Mouse (Mus musculus) midbrain, embryonic 10.5 days (tissue): ENCODE data around the gene Ttc39a. TPM values are rescaled to one million over a fixed set of nuclear protein-coding genes. Genes with fewer than 3 reads are reported as not detected.

ENCODE experiments used
- DNase-seq: peaks from one replicate; pipeline ENCODE4 v3.0.0-alpha.2; 2017; ENCODE audit warnings: low spot score
- H3K27ac ChIP-seq: fragments of 300-500 bp; sonication (generic); replicated peaks from 2 replicates; pipeline ENCODE4 v1.5.1; 2016; ENCODE audit warnings: mild to moderate bottlenecking
- H3K27me3 ChIP-seq: fragments of 300-500 bp; sonication (generic); 2 replicates; pipeline ENCODE4 v1.6.1; 2016; ENCODE audit warnings: low read depth, mild to moderate bottlenecking; ENCODE audit not compliant: poor library complexity, severe bottlenecking
- H3K36me3 ChIP-seq: fragments of 300-500 bp; sonication (generic); 2 replicates; pipeline ENCODE4 v1.6.1; 2016; ENCODE audit warnings: mild to moderate bottlenecking, moderate library complexity
- H3K4me1 ChIP-seq: fragments of 300-500 bp; sonication (generic); 2 replicates; pipeline ENCODE4 v1.6.1; 2016
- H3K4me3 ChIP-seq: fragments of 300-500 bp; sonication (generic); 2 replicates; pipeline ENCODE4 v1.5.1; 2016; ENCODE audit warnings: mild to moderate bottlenecking, moderate library complexity
- H3K9me3 ChIP-seq: fragments of 300-500 bp; sonication (generic); replicated peaks from 2 replicates; pipeline ENCODE4 v1.6.1; 2016; ENCODE audit warnings: mild to moderate bottlenecking
- WGBS: fragments of 180-500 bp; shearing (Covaris S2); methylation state at CpG from one replicate; pipeline ENCODE4 v1.1.7; 2016; 5-methylcytosine and 5-hydroxymethylcytosine counted together
- polyA plus RNA-seq: library from polyadenylated mRNA; unstranded; fragments of >200 nt; fragmentation: Nextera tagmentation; extraction: Ambion mirVana; gene quantifications from 2 replicates; pipeline ENCODE4 v1.2.1, GENCODE M21; 2016

Ttc39a gene
- polyA plus RNA-seq, 1 experiment from 2014 or later: 2.4 TPM

DNA sequence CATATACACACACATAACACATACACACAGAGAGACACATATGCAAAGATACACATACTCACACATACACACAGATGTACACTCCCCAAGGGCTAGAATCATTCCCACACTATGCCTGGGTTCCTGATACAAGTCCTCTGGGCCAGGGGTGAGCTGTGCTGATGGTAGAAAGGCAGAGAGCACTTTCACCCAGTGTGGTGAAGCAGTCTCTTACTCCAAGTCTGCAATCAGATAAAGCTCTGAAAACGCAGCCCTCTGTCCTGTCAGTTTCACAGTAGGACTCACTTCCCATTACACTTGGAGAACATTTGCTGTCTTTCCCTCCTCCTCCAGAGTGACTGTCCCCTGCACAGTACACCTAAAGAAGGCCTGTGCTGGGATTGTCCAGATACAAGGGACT lies 20.6 kb downstream of the Ttc39a start:
- Histone ChIP-seq H3K4me3 (no peak overlapping the region), H3K36me3 (no peaks in the 10 kb centered on the region), H3K27me3 (no peaks in the 10 kb centered on the region), H3K4me1 (peaks cover 16% of the 10 kb centered on the region), H3K9me3 (no peaks in the 10 kb centered on the region), H3K27ac (no peak overlapping the region)
- WGBS: 61% methylated on average over 1 of the region's 1 CpGs
- DNase-seq: no peak

DNA sequence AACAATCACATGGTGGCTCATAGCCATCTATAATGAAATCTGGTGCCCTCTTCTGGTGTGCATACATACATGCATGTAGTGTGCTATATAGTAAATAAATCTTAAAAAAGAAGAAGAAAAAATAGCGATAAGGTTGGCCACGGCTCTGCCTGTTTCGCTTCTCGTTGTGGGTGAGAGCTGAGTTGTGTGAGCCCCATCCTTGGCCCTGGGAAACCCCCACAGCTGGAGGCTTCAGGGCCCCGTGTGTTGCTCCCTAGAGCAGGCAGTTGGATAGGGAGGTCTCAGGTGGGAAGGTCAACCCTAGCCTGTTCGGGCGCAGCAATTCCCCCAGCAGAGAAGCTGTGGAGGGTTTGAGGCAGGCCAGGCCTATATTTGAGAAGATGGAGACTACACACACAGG lies 23.8 kb downstream of the Ttc39a start:
- DNase-seq: no peak
- no peak overlapping the region for H3K27ac ChIP-seq
- no peaks in the 10 kb centered on the region for H3K27me3 ChIP-seq
- H3K4me3 ChIP-seq: no peak overlapping the region
- peaks cover 33% of the 10 kb centered on the region for H3K4me1 ChIP-seq
- H3K9me3 ChIP-seq: no peaks in the 10 kb centered on the region
- H3K36me3 ChIP-seq: no peaks in the 10 kb centered on the region
- 94% methylated on average over 7 of the region's 7 CpGs for WGBS

DNA sequence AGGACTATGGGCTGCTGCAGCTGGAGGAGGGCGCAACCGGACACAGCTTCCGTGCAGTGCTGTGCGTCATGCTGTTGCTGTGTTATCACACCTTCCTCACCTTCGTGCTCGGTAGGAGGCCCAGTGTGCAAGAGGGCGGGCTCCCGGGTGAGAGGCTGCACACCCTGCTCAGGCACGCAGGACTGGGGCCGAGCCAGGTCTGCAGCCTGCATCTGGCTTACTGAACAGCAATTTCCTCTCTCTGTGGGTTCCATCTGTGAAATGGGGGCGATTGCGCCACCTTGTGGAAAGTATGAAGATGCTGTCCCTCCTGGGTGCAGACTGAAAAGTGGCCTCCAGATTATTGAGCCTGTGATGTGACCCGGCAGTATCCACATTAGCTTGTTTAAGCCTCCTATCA lies 24.4 kb downstream of the Ttc39a start:
- H3K36me3 ChIP-seq: no peaks in the 10 kb centered on the region
- H3K4me3 ChIP-seq: no peak overlapping the region
- H3K4me1 ChIP-seq: peaks cover 33% of the 10 kb centered on the region
- DNase-seq: peak; percentile 50
- WGBS: 52% methylated on average over 13 of the region's 13 CpGs
- no peaks in the 10 kb centered on the region for H3K27me3 ChIP-seq
- H3K27ac ChIP-seq: no peak overlapping the region
- H3K9me3 ChIP-seq: no peaks in the 10 kb centered on the region

DNA sequence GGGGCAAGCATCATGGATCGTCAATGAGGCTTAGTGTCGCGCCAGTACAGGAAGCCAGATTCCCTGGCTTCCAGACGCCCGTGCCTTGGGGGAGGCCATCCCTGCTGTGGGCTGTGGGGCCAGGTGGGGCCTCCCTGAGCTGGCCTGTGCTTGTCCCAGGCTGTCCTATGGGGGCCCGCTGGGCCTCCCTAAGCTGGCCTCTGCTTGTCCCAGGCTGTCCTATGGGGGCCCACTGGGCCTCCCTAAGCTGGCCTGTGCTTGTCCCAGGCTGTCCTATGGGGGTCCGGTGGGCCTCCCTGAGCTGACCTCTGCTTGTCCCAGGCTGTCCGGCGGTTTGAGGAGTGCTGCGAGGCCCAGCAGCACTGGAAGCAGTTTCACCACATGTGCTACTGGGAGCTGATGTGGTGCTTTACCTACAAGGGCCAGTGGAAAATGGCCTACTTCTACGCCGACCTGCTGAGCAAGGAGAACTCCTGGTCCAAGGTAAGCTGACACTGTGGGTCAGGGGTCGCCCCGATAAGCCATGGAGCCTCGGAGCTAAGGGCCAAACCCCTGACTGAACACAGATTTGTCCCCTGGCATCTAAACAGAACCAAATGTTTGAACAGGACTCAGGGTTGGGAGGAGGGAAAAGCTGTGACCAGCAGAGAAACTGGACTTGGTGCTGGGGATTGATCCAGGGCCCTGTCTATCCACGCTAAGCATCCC lies 26.4 kb downstream of the Ttc39a start:
- 75% methylated on average over 16 of the region's 16 CpGs for WGBS
- Histone ChIP-seq H3K9me3 (no peaks in the 10 kb centered on the region), H3K36me3 (no peaks in the 10 kb centered on the region), H3K27ac (peak overlapping the region; percentile 71), H3K4me1 (peaks cover 33% of the 10 kb centered on the region), H3K27me3 (no peaks in the 10 kb centered on the region), H3K4me3 (no peak overlapping the region)
- no peak for DNase-seq

DNA sequence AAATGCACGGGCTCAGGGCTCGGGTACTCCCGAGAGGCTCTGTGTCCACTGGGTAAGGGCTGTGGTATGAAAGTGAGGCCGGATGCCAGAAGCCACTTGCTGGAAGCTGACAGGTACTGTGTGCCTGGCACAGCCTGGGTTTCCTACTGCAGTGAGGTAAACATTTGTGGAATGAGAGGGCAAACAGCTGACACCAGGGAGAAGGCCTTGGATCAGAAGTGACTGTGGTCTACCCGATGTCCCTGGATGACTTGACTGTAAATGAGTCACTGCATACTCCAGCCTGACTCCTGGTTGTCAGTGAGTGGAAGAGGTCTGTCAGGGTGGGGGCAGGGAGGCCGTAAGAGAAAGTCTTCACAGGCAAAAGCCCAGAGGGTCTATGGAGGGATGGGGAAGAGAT lies 27.2 kb downstream of the Ttc39a start:
- Histone ChIP-seq H3K36me3 (no peaks in the 10 kb centered on the region), H3K27me3 (no peaks in the 10 kb centered on the region), H3K27ac (no peak overlapping the region), H3K9me3 (no peaks in the 10 kb centered on the region), H3K4me3 (no peak overlapping the region), H3K4me1 (peaks cover 33% of the 10 kb centered on the region)
- 84% methylated on average over 6 of the region's 6 CpGs for WGBS
- DNase-seq: peak; percentile 11

DNA sequence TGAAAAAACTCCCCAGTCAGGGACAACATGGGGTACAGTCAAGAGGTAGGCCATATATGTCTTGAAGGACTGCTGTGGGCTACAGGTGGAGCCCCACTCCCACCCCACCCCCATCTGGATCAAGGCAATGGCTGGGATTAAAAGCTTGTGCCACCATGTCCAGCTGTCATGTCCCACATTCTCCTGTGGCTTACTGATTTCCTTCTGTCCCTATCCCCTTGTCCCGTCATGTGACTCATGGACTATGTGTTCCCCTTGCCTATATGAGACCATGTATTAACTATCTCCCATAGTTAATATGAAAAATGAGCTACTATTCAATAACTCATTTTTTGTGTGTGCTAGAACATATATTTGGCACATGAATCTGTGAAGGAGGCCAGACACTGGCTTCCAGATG lies 27.8 kb downstream of the Ttc39a start:
- Histone ChIP-seq H3K27ac (no peak overlapping the region), H3K36me3 (no peaks in the 10 kb centered on the region), H3K27me3 (no peaks in the 10 kb centered on the region), H3K4me3 (no peak overlapping the region), H3K4me1 (peaks cover 33% of the 10 kb centered on the region), H3K9me3 (no peaks in the 10 kb centered on the region)
- DNase-seq: no peak
- 96% methylated on average over 1 of the region's 1 CpGs for WGBS

DNA sequence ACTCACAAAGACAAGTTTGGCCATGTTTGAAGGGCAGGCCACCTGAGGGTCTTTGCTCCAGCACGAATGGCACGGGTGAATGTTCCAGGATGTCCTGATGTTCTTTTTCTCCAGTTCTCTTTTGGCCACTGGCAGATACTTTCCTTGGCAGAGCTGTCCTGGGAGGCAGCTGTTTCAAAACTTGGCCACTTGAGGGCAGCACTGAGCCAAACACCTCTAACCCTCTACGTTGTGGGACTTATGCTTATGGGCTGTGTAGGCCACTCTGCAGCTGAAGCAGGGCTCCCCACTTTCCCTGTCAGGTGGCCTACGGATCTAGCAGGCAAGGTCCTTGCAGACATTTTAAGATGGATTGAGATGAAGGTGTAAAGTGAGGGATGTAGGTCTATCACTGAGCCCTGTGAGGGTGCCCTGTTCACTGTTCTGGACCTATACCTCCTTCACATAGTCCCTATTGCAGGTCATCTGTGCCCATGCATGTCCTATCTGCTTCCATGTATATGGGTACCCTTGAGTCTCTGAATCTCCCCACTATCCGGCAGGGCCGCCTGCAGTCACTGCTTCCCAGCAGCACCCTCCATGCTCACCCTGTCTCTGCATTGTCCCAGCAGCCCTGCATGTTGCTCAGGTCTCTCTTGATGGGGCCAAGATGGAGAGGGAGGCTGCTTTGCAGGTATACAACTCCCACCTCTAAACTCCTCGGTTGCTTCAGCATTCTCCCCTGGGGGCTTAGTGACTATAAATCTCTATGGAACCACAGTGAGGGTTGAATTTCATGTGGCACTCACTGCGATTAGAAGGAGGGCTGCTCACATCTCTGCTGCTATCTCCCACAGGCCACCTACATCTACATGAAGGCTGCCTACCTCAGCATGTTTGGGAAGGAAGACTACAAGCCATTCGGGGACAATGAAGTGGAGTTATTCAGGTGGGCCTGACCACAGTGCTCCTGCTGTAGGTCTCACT lies 31.8 kb downstream of the Ttc39a start:
- 56% methylated on average over 9 of the region's 9 CpGs for WGBS

DNA sequence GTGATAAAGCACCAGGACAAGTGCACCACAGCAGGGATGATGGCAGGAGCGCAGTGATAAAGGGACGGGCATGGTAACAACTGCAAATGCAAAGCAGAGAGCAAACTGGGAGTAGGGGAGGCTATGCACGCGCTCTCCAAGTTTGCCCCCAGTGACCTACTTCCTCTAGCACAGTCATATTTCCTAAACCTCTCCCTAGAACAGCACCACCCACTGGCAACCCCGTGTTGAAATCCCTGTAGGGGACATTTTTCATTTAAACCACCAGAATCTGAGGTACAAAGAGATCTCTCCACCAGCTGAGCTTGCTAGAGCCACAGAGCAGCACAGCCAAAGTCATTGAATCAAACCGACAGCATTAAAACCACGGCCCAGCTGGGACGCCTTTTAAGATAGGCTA lies 32.7 kb downstream of the Ttc39a start:
- 80% methylated on average over 8 of the region's 8 CpGs for WGBS
- Histone ChIP-seq H3K4me3 (no peak overlapping the region), H3K36me3 (no peaks in the 10 kb centered on the region), H3K9me3 (no peaks in the 10 kb centered on the region), H3K27me3 (no peaks in the 10 kb centered on the region), H3K4me1 (no peaks in the 10 kb centered on the region), H3K27ac (no peak overlapping the region)
- DNase-seq: no peak

More for the DNA sequence above, 31.8 kb downstream of the Ttc39a start:
- Histone ChIP-seq H3K36me3 (no peaks in the 10 kb centered on the region), H3K4me3 (no peak overlapping the region), H3K9me3 (no peaks in the 10 kb centered on the region), H3K27me3 (no peaks in the 10 kb centered on the region), H3K4me1 (peaks cover 6% of the 10 kb centered on the region), H3K27ac (no peak overlapping the region)
- peak; percentile 73 for DNase-seq

DNA sequence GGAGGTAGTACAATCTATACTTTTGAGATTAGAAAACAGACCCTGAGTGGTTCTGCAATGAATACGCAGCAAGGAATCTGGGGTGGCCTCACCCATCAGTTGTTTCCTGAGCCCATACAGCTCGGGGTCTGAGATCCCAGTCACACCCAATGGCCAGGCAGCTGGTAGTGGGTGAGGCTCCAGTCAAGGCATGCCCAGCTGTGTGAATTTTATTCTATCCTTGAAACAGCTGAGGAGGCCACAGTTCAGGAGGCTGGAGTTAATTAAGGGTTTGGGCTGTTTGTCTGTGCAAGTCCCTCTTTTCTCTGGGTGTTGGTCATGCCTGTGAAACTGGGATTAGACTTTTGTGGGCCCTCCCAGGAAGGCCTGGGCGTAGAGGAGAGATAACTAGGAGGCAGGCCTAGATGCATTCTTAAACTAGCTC lies 33.4 kb downstream of the Ttc39a start:
- WGBS: 77% methylated on average over 3 of the region's 3 CpGs
- H3K4me3 ChIP-seq: no peak overlapping the region
- DNase-seq: no peak
- no peaks in the 10 kb centered on the region for H3K27me3 ChIP-seq
- no peaks in the 10 kb centered on the region for H3K9me3 ChIP-seq
- 0 out of 2 replicates have a peak, but pooled peaks cover under 1% of the 10 kb centered on the region for H3K4me1 ChIP-seq
- H3K27ac ChIP-seq: no peak overlapping the region
- no peaks in the 10 kb centered on the region for H3K36me3 ChIP-seq

DNA sequence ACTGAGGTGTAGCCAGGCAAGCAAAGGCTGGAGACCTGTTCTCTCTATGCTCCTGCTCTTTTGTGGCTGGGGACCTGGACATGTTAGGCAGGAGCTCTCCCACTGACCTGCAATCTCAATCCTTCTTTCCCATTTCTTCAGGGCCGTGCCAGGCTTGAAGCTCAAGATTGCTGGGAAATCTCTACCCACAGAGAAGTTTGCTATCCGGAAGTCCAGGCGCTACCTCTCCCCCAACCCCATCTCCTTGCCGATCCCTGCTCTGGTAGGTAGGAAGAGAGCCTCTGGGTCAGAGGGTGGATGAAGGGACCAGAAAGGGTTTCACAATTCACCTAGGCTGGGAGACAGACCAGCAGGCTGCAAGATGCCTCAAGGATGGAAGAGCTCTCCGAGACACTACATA lies 34.0 kb downstream of the Ttc39a start:
- H3K27ac ChIP-seq: no peak overlapping the region
- H3K4me3 ChIP-seq: no peak overlapping the region
- peaks cover 6% of the 10 kb centered on the region for H3K4me1 ChIP-seq
- H3K9me3 ChIP-seq: no peaks in the 10 kb centered on the region
- 88% methylated on average over 5 of the region's 5 CpGs for WGBS
- no peaks in the 10 kb centered on the region for H3K36me3 ChIP-seq
- no peaks in the 10 kb centered on the region for H3K27me3 ChIP-seq
- peak; percentile 10 for DNase-seq

DNA sequence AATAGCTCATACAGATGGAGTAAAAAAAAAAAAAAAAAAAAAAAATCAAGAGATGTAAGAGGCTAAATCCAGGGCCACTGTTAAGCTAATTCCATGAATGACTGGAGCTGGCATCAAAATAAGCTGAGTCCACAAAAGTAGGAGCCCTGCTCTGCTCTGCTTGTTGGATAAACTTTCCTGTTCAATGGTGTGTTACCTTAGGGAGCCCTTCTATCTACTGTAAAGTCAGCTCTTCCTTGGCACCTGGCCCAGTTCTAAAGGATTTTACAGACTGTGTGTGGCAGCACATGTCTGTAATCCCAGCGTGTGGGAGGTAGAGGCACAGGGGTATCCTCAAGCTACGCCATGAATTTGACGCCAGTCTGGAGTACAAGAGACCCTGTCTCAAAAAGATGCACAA lies 34.6 kb downstream of the Ttc39a start:
- Histone ChIP-seq H3K4me3 (no peak overlapping the region), H3K36me3 (no peaks in the 10 kb centered on the region), H3K4me1 (peaks cover 8% of the 10 kb centered on the region), H3K9me3 (no peaks in the 10 kb centered on the region), H3K27me3 (no peaks in the 10 kb centered on the region), H3K27ac (no peak overlapping the region)
- 94% methylated on average over 3 of the region's 3 CpGs for WGBS
- DNase-seq: no peak

DNA sequence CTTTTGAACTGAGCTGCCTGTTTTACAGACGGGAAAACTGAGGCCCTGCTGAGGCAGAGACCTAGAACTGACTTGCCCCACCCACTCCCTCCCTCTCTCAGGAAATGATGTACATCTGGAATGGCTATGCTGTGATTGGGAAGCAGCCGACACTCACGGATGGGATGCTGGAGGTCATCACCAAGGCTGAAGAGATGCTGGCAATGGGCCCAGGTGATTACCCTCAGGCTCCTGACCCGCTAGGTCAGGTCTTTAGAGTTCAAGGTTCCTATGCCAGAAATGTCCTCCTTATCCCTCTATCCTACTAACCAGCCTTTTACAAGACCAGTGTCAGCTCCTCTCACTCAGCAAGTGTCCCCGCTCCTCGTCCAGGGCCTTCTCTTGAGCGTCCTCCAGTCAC lies 35.7 kb downstream of the Ttc39a start:
- Histone ChIP-seq H3K9me3 (no peaks in the 10 kb centered on the region), H3K4me3 (no peak overlapping the region), H3K27ac (no peak overlapping the region), H3K27me3 (no peaks in the 10 kb centered on the region), H3K4me1 (peaks cover 8% of the 10 kb centered on the region), H3K36me3 (no peaks in the 10 kb centered on the region)
- no peak for DNase-seq
- WGBS: 95% methylated on average over 7 of the region's 7 CpGs

DNA sequence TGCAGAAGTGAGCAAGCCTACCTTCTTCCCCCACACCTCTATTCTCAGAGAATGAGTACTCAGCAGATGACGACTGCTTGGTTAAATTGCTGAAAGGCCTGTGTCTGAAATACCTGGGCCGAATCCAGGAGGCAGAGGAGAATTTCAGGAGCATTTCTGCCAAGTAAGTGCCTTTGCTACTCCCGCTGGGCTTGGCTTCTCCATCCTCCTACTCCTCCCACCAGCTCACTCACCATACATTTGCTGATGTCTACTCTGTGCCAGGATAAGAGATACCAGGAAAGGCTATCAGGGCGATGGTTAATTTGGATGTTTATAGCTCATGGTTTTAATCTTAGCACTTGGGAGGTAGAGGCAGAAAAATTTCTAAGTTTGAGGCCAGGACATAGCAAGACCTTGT lies 36.2 kb downstream of the Ttc39a start:
- Histone ChIP-seq H3K27ac (no peak overlapping the region), H3K4me1 (peaks cover 8% of the 10 kb centered on the region), H3K27me3 (no peaks in the 10 kb centered on the region), H3K4me3 (no peak overlapping the region), H3K36me3 (no peaks in the 10 kb centered on the region), H3K9me3 (no peaks in the 10 kb centered on the region)
- WGBS: 84% methylated on average over 4 of the region's 4 CpGs
- no peak for DNase-seq
